Mouse (Mus musculus) monocyte, adult 5-6 weeks (primary cell): ENCODE results near the gene Olfr494. TPM values are rescaled to one million over a fixed set of nuclear protein-coding genes. Genes with fewer than 3 reads are reported as not detected.

Experiments
- ATAC-seq: fragments of 153-309, 156-312 bp; replicated peaks from 2 replicates; pipeline ENCODE4 v1.8.0; 2017; ENCODE audit warnings: mild to moderate bottlenecking; ENCODE audit not compliant: low TSS enrichment, insufficient number of reproducible peaks, severe bottlenecking, poor library complexity, low FRiP score
- total RNA-seq: library from RNA; stranded (forward); fragments of 200-1000, 200-491, 200-594 nt; gene quantifications from 3 replicates; pipeline ENCODE4 v1.2.3, GENCODE M21; 2017

The Olfr494 gene
- total RNA-seq: not detected in 3 replicates

- ATAC-seq: no peak
Observed at GRCm38 (mm10) chr7:108365035-108365434, at the start of gene Olfr494. Olfr494 (plus strand) TSS chr7:108365335.

GRCm38 (mm10) chr7:108323574-108323973 lies 41.6 kb upstream of the Olfr494 start, which contains the start of gene Olfr492:
Olfr492 (minus strand) TSS chr7:108323674.
- ATAC-seq: no peak

GRCm38 (mm10) chr7:108346879-108347278 lies 18.3 kb upstream of the Olfr494 start, which contains the start of gene Olfr493:
Olfr493 (minus strand) TSS chr7:108346979.
- ATAC-seq: no peak

GRCm38 (mm10) chr7:108392867-108393266 lies 27.7 kb downstream of the Olfr494 start, which contains the start of gene Olfr495:
Olfr495 (plus strand) TSS chr7:108393167.
- no peak for ATAC-seq

Other genes with a start within 250 kb of the Olfr494 start
- gene Olfr484, start 237.9 kb upstream of the Olfr494 start, total RNA-seq: not detected in 3 replicates
- not detected in 3 replicates for gene Olfr485, start 205.5 kb upstream of the Olfr494 start, total RNA-seq
- gene Olfr486, start 192.6 kb upstream of the Olfr494 start, total RNA-seq: not detected in 3 replicates
- not detected in 3 replicates for gene Olfr487, start 150.7 kb upstream of the Olfr494 start, total RNA-seq
- not detected in 3 replicates for gene Olfr488, start 107.0 kb upstream of the Olfr494 start, total RNA-seq
- gene Olfr490, start 76.4 kb upstream of the Olfr494 start, total RNA-seq: not detected in 3 replicates
- gene Olfr491, start 51.9 kb upstream of the Olfr494 start, total RNA-seq: not detected in 3 replicates
- gene Olfr492, start 41.7 kb upstream of the Olfr494 start, total RNA-seq: not detected in 3 replicates
- gene Olfr493, start 18.4 kb upstream of the Olfr494 start, total RNA-seq: not detected in 3 replicates
- not detected in 3 replicates for gene Olfr495, start 27.8 kb downstream of the Olfr494 start, total RNA-seq
- not detected in 3 replicates for gene Olfr497, start 55.1 kb downstream of the Olfr494 start, total RNA-seq
- gene Olfr498, start 100.0 kb downstream of the Olfr494 start, total RNA-seq: not detected in 3 replicates
- gene Olfr502, start 159.7 kb downstream of the Olfr494 start, total RNA-seq: not detected in 3 replicates
- not detected in 3 replicates for gene Olfr503, start 179.2 kb downstream of the Olfr494 start, total RNA-seq
- gene Olfr504, start 200.5 kb downstream of the Olfr494 start, total RNA-seq: not detected in 3 replicates
- gene Olfr506, start 245.5 kb downstream of the Olfr494 start, total RNA-seq: not detected in 3 replicates